ENCODE assay signal across 11 mouse cellular contexts in the genomic region with DNA sequence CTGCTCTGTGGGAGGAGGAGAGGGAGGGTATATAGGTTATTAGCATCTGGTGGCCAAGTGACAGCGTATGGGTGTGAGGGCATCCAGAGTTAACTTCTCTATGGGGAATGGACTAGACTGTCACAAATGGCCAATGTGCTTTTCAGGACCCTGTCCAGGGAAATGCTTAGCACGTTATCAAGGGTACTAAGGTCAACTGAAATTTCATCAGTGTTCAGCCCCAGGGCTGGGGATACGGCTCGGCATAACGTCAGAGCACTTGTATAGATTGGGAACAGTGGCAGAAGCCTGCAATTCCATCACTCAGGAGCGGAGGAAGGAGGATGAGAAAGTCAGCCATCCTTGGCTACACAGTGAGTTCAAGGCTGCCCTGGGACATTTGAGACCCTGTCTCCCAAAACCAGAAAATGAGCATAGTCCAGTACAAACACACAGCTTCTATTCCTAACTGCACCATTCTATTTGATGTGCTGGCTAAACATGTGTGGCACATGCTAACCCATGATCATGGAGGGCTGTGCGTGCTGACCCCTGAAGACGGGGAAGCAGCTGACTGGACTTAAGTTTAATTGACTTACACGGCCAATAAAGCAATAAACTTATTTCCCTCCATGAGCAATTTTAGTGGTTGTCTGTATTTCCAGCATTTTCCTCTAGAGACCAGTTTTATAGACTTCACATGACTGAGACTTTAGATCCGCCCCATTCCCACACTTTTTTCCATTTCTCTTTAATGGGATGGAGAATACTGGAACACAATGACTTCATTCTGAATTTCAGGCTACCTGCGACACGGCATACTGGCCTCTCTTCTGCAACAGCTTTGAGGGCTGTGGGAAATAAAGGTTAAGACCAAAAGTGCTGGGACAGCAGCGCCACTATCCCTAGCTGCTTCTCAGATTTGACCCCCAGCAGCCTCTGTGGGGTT. TPM values are rescaled to one million over a fixed set of nuclear protein-coding genes. Genes with fewer than 3 reads are reported as not detected.
DNase-seq lines count a peak whose midpoint lies in the region; ATAC-seq and TF ChIP-seq lines count a peak whose summit lies in the region.
"Had no signal": no experiment of that assay in that cellular context is flagged by ENCODE, and none has a peak within 500 bp of the region (broad histone marks: within the 10 kb centered on the region; RNA-seq: fewer than 3 reads in every experiment).

No protein-coding gene starts in this region.

- H3K36me3 ChIP-seq in heart, embryonic 15.5 days = 0 out of 2 replicates have a peak, but pooled peaks cover under 1% of the 10 kb centered on the region
- 0 out of 2 replicates have a peak, but pooled peaks cover 2% of the 10 kb centered on the region for H3K36me3 ChIP-seq in midbrain, embryonic 10.5 days
- H3K36me3 ChIP-seq in midbrain, postnatal 0 days (ENCODE audit: insufficient read depth, low read length) = no peaks in the 10 kb centered on the region
- no peaks in the 10 kb centered on the region for H3K36me3 ChIP-seq in intestine, embryonic 16.5 days (ENCODE audit: control insufficient read depth, insufficient read depth, low read length)
- H3K36me3 ChIP-seq: liver, embryonic 15.5 days had no signal

- H3K27me3 ChIP-seq in heart, embryonic 15.5 days = no peaks in the 10 kb centered on the region
- no peaks in the 10 kb centered on the region for H3K27me3 ChIP-seq in midbrain, embryonic 10.5 days (ENCODE audit: low read depth, poor library complexity, severe bottlenecking)
- no peaks in the 10 kb centered on the region for H3K27me3 ChIP-seq in midbrain, postnatal 0 days (ENCODE audit: insufficient read depth, low read length)
- H3K27me3 ChIP-seq in intestine, embryonic 16.5 days (replicated peaks; ENCODE audit: control insufficient read depth, insufficient read depth, low read length) = no peaks in the 10 kb centered on the region
- H3K27me3 ChIP-seq: liver, embryonic 15.5 days had no signal

- 75% methylated on average over 13 of the region's 13 CpGs for WGBS in heart, embryonic 15.5 days
- WGBS in midbrain, embryonic 10.5 days = 89% methylated on average over 13 of the region's 13 CpGs
- 87% methylated on average over 13 of the region's 13 CpGs for WGBS in midbrain, postnatal 0 days
- WGBS in intestine, embryonic 16.5 days = 67% methylated on average over 13 of the region's 13 CpGs

- H3K4me3 ChIP-seq in heart, embryonic 15.5 days = no peak overlapping the region
- no peak overlapping the region for H3K4me3 ChIP-seq in midbrain, embryonic 10.5 days
- H3K4me3 ChIP-seq in midbrain, postnatal 0 days (ENCODE audit: low read depth, low read length) = no peak overlapping the region
- H3K4me3 ChIP-seq in intestine, embryonic 16.5 days (ENCODE audit: low read length) = no peak overlapping the region
- H3K4me3 ChIP-seq: liver, embryonic 15.5 days; myocyte had no signal

- H3K9me3 ChIP-seq in heart, embryonic 15.5 days (replicated peaks) = no peaks in the 10 kb centered on the region
- no peaks in the 10 kb centered on the region for H3K9me3 ChIP-seq in midbrain, embryonic 10.5 days (replicated peaks)
- H3K9me3 ChIP-seq in midbrain, postnatal 0 days (ENCODE audit: low read length) = no peaks in the 10 kb centered on the region
- no peaks in the 10 kb centered on the region for H3K9me3 ChIP-seq in intestine, embryonic 16.5 days (ENCODE audit: control insufficient read depth, low read length)
- H3K9me3 ChIP-seq: liver, embryonic 15.5 days had no signal

- H3K9ac ChIP-seq in heart, embryonic 15.5 days = no peak overlapping the region
- H3K9ac ChIP-seq in midbrain, postnatal 0 days (replicated peaks; ENCODE audit: low read length, poor library complexity, severe bottlenecking) = no peak overlapping the region
- no peak overlapping the region for H3K9ac ChIP-seq in intestine, embryonic 16.5 days (ENCODE audit: low read depth, low read length)
- H3K9ac ChIP-seq: liver, embryonic 15.5 days had no signal

- no peak for DNase-seq in heart, postnatal 4 days
- DNase-seq in midbrain, embryonic 10.5 days (ENCODE audit: low spot score) = no peak
- DNase-seq in midbrain, postnatal 0 days (ENCODE audit: low spot score) = no peak
- DNase-seq in spleen, postnatal 10 days (ENCODE audit: low spot score in 2 of 2) = no peak
- DNase-seq in layer of hippocampus, adult 8-10 months (ENCODE audit: low spot score in 2 of 2) = no peak
- DNase-seq: gastrocnemius, postnatal 25 days had no signal

- H3K27ac ChIP-seq in heart, embryonic 15.5 days = peak overlapping the region; percentile 60
- H3K27ac ChIP-seq in midbrain, embryonic 10.5 days (replicated peaks) = 0 out of 2 replicates have a peak overlapping the region, but pooled peaks have one; percentile 13
- H3K27ac ChIP-seq in midbrain, postnatal 0 days (ENCODE audit: low read depth, low read length) = no peak overlapping the region
- H3K27ac ChIP-seq in intestine, embryonic 16.5 days (ENCODE audit: low read length) = peak overlapping the region; percentile 89
- H3K27ac ChIP-seq: liver, embryonic 15.5 days had no signal

- H3K4me2 ChIP-seq in heart, embryonic 15.5 days = no peak overlapping the region
- no peak overlapping the region for H3K4me2 ChIP-seq in midbrain, postnatal 0 days (ENCODE audit: low read depth, low read length, poor library complexity, severe bottlenecking)
- H3K4me2 ChIP-seq in intestine, embryonic 16.5 days (ENCODE audit: low read depth, low read length) = no peak overlapping the region
- H3K4me2 ChIP-seq: liver, embryonic 15.5 days had no signal

- ATAC-seq in heart, embryonic 15.5 days (replicated peaks; ENCODE audit: insufficient number of reproducible peaks, insufficient read depth, low FRiP score, low read depth) = no peak
- ATAC-seq in midbrain, postnatal 0 days (ENCODE audit: low FRiP score) = no peak
- peak; percentile 68 for ATAC-seq in intestine, embryonic 16.5 days
- ATAC-seq: forebrain, embryonic 14.5 days had no signal

- no peak for TF ChIP-seq CTCF in midbrain, postnatal 0 days (IDR thresholded peaks at IDR 0.05)

- peaks cover 56% of the 10 kb centered on the region for H3K4me1 ChIP-seq in heart, embryonic 15.5 days (replicated peaks)
- H3K4me1 ChIP-seq in midbrain, embryonic 10.5 days = peaks cover 33% of the 10 kb centered on the region
- no peaks in the 10 kb centered on the region for H3K4me1 ChIP-seq in midbrain, postnatal 0 days (ENCODE audit: insufficient read depth, low read length)
- H3K4me1 ChIP-seq in intestine, embryonic 16.5 days (ENCODE audit: control insufficient read depth, insufficient read depth, low read length) = peaks cover 21% of the 10 kb centered on the region
- H3K4me1 ChIP-seq: liver, embryonic 15.5 days had no signal

RNA-seq across cellular contexts. Expression of a gene that starts 48.0 kb away (rescaled TPM):
- polyA plus RNA-seq in heart, embryonic 15.5 days (2015; fragmentation: Nextera tagmentation; extraction: Ambion mirVana) = 85.3 and 94.4 TPM in 2 replicates
- 100 to 1,000 TPM; 117 to 127 TPM for total RNA-seq in heart, postnatal 4 days (2021)
- polyA plus RNA-seq in midbrain, embryonic 10.5 days (2016; fragmentation: Nextera tagmentation; extraction: Ambion mirVana) = 38.8 and 40.6 TPM in 2 replicates
- 91.3 and 104 TPM in 2 replicates for total RNA-seq in midbrain, postnatal 0 days (2014; rRNA removed)
- polyA plus RNA-seq in midbrain, postnatal 0 days (2015; fragmentation: Nextera tagmentation; extraction: Ambion mirVana) = 68.6 and 73.3 TPM in 2 replicates
- polyA plus RNA-seq in intestine, embryonic 16.5 days (2015; fragmentation: Nextera tagmentation; extraction: Ambion mirVana) = 23.6 and 28.1 TPM in 2 replicates
- 10 to 100 TPM; 42.4 to 47.6 (median 45.9) TPM for total RNA-seq in layer of hippocampus, adult 8-10 months (2022)
